Mouse (Mus musculus): ENCODE measurements at regions not wholly inside any gene's neighbourhood (a gene's known extent, or its start where the extent isn't known, plus 50 kb on each side); places are given as distances from the start of the nearest gene placed in this dataset.
A peak's percentile ranks its signal among the peaks of the same experiment; 100 is the strongest.

GRCm38 (mm10) chr15:102776218-102776850 is 54.4 kb upstream of the Calcoco1 start:
- WGBS: 47% methylated on average over 11 of the region's 11 CpGs
- ATAC-seq (ENCODE audit: low FRiP score): no peak
- Histone ChIP-seq H3K36me3 (no peaks in the 10 kb centered on the region), H3K4me2 (no peak overlapping the region), H3K9ac (no peak overlapping the region), H3K27ac (peak overlapping the region; percentile 40), H3K27me3 (peaks cover 24% of the 10 kb centered on the region), H3K9me3 (no peaks in the 10 kb centered on the region), H3K4me3 (no peak overlapping the region), H3K4me1 (replicated peaks) (peaks cover 2% of the 10 kb centered on the region; the same call in 1 of the 2 replicates)

DNA sequence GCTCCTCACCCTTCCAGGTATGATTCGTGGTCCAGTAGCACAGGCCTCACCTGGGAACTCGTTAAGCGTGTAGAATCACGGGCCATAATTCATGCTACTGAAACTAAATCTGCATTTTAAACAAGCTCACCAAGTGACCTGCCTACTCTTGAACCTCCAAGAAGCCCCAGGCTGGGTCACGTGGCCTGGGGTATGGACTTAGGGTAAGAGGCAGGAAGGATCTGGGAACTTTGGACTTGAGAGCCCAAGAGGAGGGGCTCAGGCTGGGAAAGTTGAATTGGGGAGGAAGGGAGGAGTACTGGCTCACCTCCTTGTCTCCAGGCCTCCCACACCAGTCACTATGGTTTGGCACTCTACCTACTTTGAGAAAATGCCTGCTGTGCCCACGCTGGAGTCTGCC is 58.6 kb upstream of the Calcoco1 start:
- Histone ChIP-seq H3K27me3 (peaks cover 12% of the 10 kb centered on the region), H3K27ac (no peak overlapping the region)

DNA sequence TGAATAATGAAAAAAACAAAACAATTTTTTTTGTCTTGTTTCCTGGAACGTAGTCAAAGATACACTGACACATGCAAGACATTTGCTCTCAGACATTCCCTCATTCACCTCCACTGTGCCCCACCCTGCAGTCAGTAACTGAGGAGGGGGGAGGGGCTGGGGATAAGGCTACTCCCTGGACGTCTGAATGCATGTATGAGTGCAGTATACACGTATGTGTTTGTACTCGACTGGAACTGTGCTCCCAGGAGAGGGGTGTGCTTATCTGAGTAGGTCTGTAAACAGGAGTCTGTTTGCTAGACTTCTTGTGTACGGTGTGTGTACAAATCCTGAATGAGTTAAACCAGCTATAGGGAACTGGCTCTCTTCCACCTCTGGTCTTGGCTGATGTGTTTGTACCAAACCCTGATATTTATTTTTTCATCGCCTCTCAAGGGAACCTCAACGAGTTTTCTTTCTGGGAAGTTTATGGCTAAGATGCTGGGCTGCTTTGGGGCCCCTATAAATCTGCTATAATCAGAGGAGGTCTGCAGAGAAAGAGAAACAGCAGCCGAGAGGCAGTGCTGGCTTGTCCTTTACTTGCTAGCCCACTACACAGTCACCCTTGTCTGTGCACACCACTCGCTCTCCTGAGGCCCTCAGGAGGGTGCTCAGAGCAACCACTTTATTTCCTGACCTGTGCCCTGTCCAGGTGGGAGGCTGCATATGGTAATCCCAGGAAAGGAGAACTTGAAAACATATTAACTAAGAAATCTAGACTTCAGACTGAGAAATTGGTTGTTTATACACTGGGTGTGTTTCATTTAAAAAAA is 61.2 kb upstream of the Calcoco1 start:
- H3K4me3 ChIP-seq: no peak overlapping the region
- peaks cover 14% of the 10 kb centered on the region for H3K27me3 ChIP-seq
- no peaks in the 10 kb centered on the region for H3K9me3 ChIP-seq
- no peak overlapping the region for H3K4me2 ChIP-seq
- no peaks in the 10 kb centered on the region for H3K36me3 ChIP-seq
- WGBS: 59% methylated on average over 9 of the region's 9 CpGs
- H3K4me1 ChIP-seq (replicated peaks): peaks cover 18% of the 10 kb centered on the region
- peak overlapping the region; percentile 41 for H3K27ac ChIP-seq
- no peak for ATAC-seq (ENCODE audit: low FRiP score)
- H3K9ac ChIP-seq: 0 out of 2 replicates have a peak overlapping the region, but pooled peaks have one; percentile 19

More for the DNA sequence above, 58.6 kb upstream of the Calcoco1 start:
- H3K4me3 ChIP-seq: no peak overlapping the region
- H3K9me3 ChIP-seq: no peaks in the 10 kb centered on the region
- H3K36me3 ChIP-seq: no peaks in the 10 kb centered on the region
- no peak overlapping the region for H3K4me2 ChIP-seq
- WGBS: 81% methylated on average over 6 of the region's 6 CpGs
- peaks cover 15% of the 10 kb centered on the region for H3K4me1 ChIP-seq (replicated peaks)
- ATAC-seq (ENCODE audit: low FRiP score): no peak
- no peak overlapping the region for H3K9ac ChIP-seq

DNA sequence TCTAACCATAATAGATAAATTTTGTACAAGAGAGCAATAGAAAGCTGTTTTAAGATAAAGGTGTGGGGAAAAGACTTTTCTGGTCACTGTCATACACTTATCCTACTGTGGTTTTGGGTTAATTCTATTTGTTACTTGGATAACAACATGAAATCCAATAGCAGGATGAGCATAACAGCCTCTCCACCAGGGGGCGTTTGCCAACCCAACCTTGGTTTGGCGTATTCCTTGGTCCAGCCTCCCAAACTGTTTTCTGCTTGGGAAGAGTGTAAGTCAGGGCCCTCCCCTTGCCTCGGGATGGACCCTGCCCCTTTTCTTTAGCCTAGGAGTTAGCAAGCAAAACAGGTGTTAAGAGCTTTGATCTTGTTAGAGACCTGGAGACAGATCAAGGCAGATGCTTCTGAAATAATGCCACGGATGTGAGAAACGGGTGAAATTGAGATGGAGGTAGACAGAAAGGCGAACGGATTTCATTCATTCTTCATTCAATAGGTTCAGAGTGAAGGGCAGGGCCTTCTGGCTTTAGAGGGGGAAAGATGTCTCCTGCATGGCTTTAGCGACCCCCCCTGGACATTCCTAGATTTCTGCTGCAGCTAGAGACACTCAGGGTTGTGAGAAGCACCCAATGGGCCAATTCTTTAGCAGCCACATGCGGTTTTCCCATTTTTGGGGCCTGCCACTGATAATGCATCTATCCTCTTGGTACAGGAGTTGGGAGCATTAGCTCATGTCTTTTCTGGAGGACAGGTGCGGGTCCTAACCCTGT is 63.3 kb upstream of the Calcoco1 start:
- no peak overlapping the region for H3K9ac ChIP-seq
- 0 out of 2 replicates have a peak, but pooled peaks cover 7% of the 10 kb centered on the region for H3K27me3 ChIP-seq
- H3K4me1 ChIP-seq (replicated peaks): peaks cover 38% of the 10 kb centered on the region
- no peak overlapping the region for H3K4me3 ChIP-seq
- no peaks in the 10 kb centered on the region for H3K36me3 ChIP-seq
- no peak overlapping the region for H3K27ac ChIP-seq
- no peaks in the 10 kb centered on the region for H3K9me3 ChIP-seq
- no peak overlapping the region for H3K4me2 ChIP-seq
- 35% methylated on average over 10 of the region's 10 CpGs for WGBS
- no peak for ATAC-seq (ENCODE audit: low FRiP score)

- H3K27ac ChIP-seq: peak overlapping the region; percentile 97
- peak; percentile 96 for ATAC-seq (ENCODE audit: low FRiP score)
- no peaks in the 10 kb centered on the region for H3K9me3 ChIP-seq
- H3K36me3 ChIP-seq: no peaks in the 10 kb centered on the region
- peaks cover 43% of the 10 kb centered on the region for H3K4me1 ChIP-seq (replicated peaks)
- H3K27me3 ChIP-seq: 0 out of 2 replicates have a peak, but pooled peaks cover 2% of the 10 kb centered on the region
- peak overlapping the region; percentile 65 for H3K9ac ChIP-seq
- peak overlapping the region; percentile 24 for H3K4me3 ChIP-seq
- H3K4me2 ChIP-seq: peak overlapping the region; percentile 48
- 17% methylated on average over 7 of the region's 7 CpGs for WGBS
Observed at GRCm38 (mm10) chr15:102788846-102789518, 67.0 kb upstream of the Calcoco1 start.

- ATAC-seq (ENCODE audit: low FRiP score): 0 out of 2 replicates have a peak, but pooled peaks have one; percentile 32
- no peaks in the 10 kb centered on the region for H3K27me3 ChIP-seq
- H3K9me3 ChIP-seq: no peaks in the 10 kb centered on the region
- peak overlapping the region; percentile 83 for H3K27ac ChIP-seq
- peak overlapping the region; percentile 26 for H3K4me2 ChIP-seq
- H3K4me3 ChIP-seq: no peak overlapping the region
- peaks cover 13% of the 10 kb centered on the region for H3K4me1 ChIP-seq (replicated peaks)
- no peak overlapping the region; the same call in 1 of the 2 replicates for H3K9ac ChIP-seq
- WGBS: 50% methylated on average over 5 of the region's 5 CpGs
- no peaks in the 10 kb centered on the region for H3K36me3 ChIP-seq
Observed at GRCm38 (mm10) chr15:102797020-102797618, 75.1 kb upstream of the Calcoco1 start.

DNA sequence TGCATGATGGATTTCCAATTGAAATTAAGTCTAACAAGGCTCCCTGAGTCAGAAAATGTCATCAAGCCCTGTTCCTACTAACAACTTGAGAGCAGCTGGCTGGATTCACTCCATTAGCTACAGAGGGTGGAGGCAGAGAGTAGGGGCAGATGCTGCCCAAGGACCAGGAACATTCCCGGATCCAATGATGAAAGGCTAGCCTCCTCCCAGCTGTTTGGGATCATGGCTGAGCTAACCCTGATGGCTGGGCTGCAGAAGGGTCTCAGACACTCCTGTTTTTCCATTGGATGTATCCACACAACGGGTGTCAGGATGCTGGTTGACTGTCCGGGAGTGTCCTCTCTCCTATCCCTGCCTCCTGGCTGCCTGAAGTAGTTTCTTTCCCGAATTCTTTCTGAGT is 78.1 kb upstream of the Calcoco1 start:
- Histone ChIP-seq H3K27me3 (0 out of 2 replicates have a peak, but pooled peaks cover 3% of the 10 kb centered on the region), H3K4me2 (no peak overlapping the region), H3K4me3 (no peak overlapping the region), H3K9me3 (no peaks in the 10 kb centered on the region), H3K9ac (no peak overlapping the region), H3K36me3 (no peaks in the 10 kb centered on the region), H3K4me1 (replicated peaks) (peaks cover 13% of the 10 kb centered on the region), H3K27ac (peak overlapping the region; percentile 12; the same call in 1 of the 2 replicates)
- no peak for ATAC-seq (ENCODE audit: low FRiP score)
- WGBS: 74% methylated on average over 4 of the region's 4 CpGs

GRCm38 (mm10) chr15:102802265-102802813 is 80.4 kb upstream of the Calcoco1 start:
- Histone ChIP-seq H3K4me3 (no peak overlapping the region), H3K27me3 (0 out of 2 replicates have a peak, but pooled peaks cover 3% of the 10 kb centered on the region), H3K27ac (no peak overlapping the region), H3K9me3 (no peaks in the 10 kb centered on the region), H3K4me1 (replicated peaks) (peaks cover 7% of the 10 kb centered on the region), H3K36me3 (no peaks in the 10 kb centered on the region), H3K4me2 (no peak overlapping the region), H3K9ac (no peak overlapping the region)
- ATAC-seq (ENCODE audit: low FRiP score): no peak
- 73% methylated on average over 8 of the region's 8 CpGs for WGBS

- H3K9ac ChIP-seq: no peak overlapping the region
Observed at GRCm38 (mm10) chr15:102807353-102807752, 85.4 kb upstream of the Calcoco1 start.

DNA sequence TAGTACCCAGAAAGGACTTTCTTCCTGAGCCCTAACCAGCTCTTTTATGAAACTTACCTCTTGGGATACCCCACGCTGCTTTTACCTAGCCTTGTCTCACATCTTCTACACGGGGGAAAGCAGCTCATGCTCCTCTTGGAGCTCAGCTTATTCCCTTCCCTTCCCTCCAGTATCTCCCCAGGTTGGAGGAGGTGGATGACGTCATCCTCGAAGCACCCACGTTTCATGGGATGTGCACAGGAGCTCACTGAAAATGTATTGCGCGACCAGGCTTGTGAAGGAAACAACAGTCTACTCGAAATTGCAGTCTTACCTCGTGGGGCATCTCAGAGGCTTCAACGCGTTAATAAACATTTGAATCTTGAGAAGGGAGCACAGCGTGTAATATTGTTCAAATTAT is 97.2 kb upstream of the Calcoco1 start:
- no peak for ATAC-seq (ENCODE audit: low FRiP score)
- Histone ChIP-seq H3K27ac (no peak overlapping the region), H3K9me3 (no peaks in the 10 kb centered on the region), H3K4me3 (no peak overlapping the region), H3K27me3 (0 out of 2 replicates have a peak, but pooled peaks cover 7% of the 10 kb centered on the region), H3K9ac (no peak overlapping the region), H3K4me2 (no peak overlapping the region), H3K36me3 (no peaks in the 10 kb centered on the region), H3K4me1 (replicated peaks) (0 out of 2 replicates have a peak, but pooled peaks cover 4% of the 10 kb centered on the region)
- WGBS: 77% methylated on average over 12 of the region's 12 CpGs

More at GRCm38 (mm10) chr15:102807353-102807752, 85.4 kb upstream of the Calcoco1 start:
- H3K4me2 ChIP-seq: no peak overlapping the region
- peak overlapping the region; percentile 36 for H3K27ac ChIP-seq
- peak; percentile 74; the same call in 1 of the 2 replicates for ATAC-seq (ENCODE audit: low FRiP score)
- 59% methylated on average over 3 of the region's 3 CpGs for WGBS
- no peak overlapping the region for H3K4me3 ChIP-seq
- no peaks in the 10 kb centered on the region; the same call in 1 of the 2 replicates for H3K4me1 ChIP-seq (replicated peaks)
- no peaks in the 10 kb centered on the region for H3K9me3 ChIP-seq
- 0 out of 2 replicates have a peak, but pooled peaks cover 3% of the 10 kb centered on the region for H3K27me3 ChIP-seq
- H3K36me3 ChIP-seq: no peaks in the 10 kb centered on the region

DNA sequence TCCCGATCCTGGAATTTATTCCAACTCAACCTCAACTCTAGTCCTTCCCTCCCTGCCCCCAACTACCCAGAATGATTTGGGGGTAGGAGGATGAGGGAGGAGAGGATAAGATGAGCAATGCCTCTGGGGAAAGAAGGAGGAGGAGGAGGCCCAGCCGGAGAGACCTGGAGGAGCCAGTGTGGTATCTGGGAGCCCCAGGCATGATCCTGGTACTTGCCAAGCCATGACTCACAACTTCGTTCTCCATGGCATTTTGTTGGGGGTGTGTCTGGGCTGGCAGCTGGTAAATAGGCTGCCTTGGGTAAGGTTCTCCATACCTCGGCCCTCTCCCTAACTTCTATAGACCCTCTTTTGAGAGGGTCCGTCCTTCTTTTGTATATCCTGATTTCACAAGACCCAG is 81.2 kb upstream of the Hoxc13 start:
- 88% methylated on average over 5 of the region's 5 CpGs for whole genome bisulfite sequencing
- ATAC-seq (ENCODE audit: low FRiP score): no peak
- no peak overlapping the region for H3K9ac ChIP-seq
- H3K27me3 ChIP-seq: 0 out of 2 replicates have a peak, but pooled peaks cover 3% of the 10 kb centered on the region
- no peaks in the 10 kb centered on the region for H3K9me3 ChIP-seq
- no peak overlapping the region for H3K4me2 ChIP-seq
- no peaks in the 10 kb centered on the region for H3K36me3 ChIP-seq
- no peaks in the 10 kb centered on the region for H3K4me1 ChIP-seq (replicated peaks)
- no peak overlapping the region for H3K27ac ChIP-seq
- no peak overlapping the region for H3K4me3 ChIP-seq

All from hindbrain, embryonic 13.5 days (tissue).